Mouse (Mus musculus) c-Kit-positive CD71-negative TER-119-negative erythroid progenitor cells, embryonic 14.5 days (primary cell): Measurements from ENCODE around the gene E130218I03Rik.

Source experiments
- DNase-seq: peaks from one replicate; pipeline ENCODE4 v3.0.0-alpha.2; 2013; ENCODE audit warnings: low read depth

The E130218I03Rik gene

GRCm38 (mm10) chr4:134287168-134287564 is 43.7 kb downstream of the E130218I03Rik start:
- peak; percentile 78 for DNase-seq

GRCm38 (mm10) chr4:134287575-134288025 is 44.1 kb downstream of the E130218I03Rik start, which contains the start of gene Pdik1l:
Pdik1l (minus strand) TSS chr4:134287895.
- DNase-seq = peak; percentile 74

- DNase-seq = no peak
Observed at GRCm38 (mm10) chr4:134288397-134289256, 45.2 kb downstream of the E130218I03Rik start.

- peak; percentile 72 for DNase-seq
Observed at GRCm38 (mm10) chr4:134292067-134292466, 48.6 kb downstream of the E130218I03Rik start.

GRCm38 (mm10) chr4:134293061-134293691 is 49.7 kb downstream of the E130218I03Rik start:
- no peak for DNase-seq

GRCm38 (mm10) chr4:134293692-134294163 is 50.3 kb downstream of the E130218I03Rik start:
- no peak for DNase-seq
